Mouse (Mus musculus) forelimb bud, embryonic 11.5 days (tissue): Measurements from ENCODE around the gene Btbd18.

ENCODE experiments used
- DNase-seq: peaks from one replicate; pipeline ENCODE4 v3.0.0-alpha.2; 2012; ENCODE audit warnings: low read depth, low spot score

The Btbd18 gene

GRCm38 (mm10) chr2:84703497-84703896, 44.6 kb downstream of the Btbd18 start:
- DNase-seq, result no peak

DNA sequence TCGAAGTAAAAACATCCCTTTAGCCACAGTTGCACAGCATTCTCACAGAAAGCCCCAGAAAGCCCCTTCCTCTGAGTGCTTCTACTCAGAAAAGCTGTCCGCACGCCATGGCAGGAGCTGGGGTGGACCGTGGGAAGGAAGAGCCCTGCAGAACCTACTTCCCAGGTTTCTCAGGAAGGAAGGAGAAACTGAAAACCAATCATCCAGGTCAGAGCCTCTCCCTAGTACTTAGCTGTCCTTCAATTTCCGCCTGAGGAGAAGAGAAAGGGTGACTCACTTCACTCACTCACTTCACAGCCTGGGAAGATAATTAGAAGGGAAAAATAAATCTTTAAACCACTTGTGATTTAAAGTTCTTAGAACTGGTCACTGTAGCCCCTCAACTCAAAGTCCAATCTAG, 45.5 kb downstream of the Btbd18 start:
- no peak for DNase-seq

DNA sequence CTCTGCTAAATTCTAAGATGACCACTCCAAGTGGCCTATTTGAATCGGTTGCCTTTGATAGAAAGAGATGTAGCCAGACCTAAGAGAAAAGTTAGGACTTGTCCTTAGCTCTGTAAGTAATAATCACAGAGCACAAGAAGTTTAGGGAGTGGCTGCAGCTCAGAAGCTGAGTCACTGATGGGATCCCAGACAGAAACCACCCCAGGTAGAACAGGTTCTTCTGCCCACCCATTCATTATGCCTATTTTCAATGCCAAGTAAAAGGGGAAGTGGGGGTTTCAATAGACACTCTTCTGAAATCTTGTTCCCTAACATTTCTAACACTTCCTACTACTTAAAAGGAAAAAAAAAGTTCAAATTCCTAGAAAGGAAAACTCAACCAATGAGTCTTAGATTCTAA, 46.4 kb downstream of the Btbd18 start:
- no peak for DNase-seq

GRCm38 (mm10) chr2:84707523-84707922, 48.6 kb downstream of the Btbd18 start:
- DNase-seq, result no peak

- no peak for DNase-seq
These were observed 53.0 kb downstream of the Btbd18 start for GRCm38 (mm10) chr2:84711898-84712297.

DNA sequence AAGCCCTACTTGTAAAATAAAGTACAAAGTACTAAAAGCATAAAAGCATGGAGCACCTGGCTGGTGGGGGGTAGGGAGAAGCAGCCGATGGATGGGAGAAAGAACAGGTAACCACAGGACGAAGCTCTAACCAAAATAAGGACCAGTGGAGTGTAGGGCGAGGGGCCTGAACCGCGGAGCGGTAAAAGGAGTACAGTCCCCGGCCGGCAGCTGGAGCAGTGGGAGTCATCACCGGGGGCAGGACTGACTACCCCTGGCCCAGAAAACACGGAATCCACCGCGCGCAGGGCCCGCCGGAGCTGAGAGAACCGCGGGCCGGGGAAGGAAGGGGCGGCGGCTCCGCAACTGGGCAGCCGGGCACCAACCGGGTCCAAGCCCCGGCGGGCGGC, 55.5 kb downstream of the Btbd18 start:
- DNase-seq, result peak; percentile 8

DNA sequence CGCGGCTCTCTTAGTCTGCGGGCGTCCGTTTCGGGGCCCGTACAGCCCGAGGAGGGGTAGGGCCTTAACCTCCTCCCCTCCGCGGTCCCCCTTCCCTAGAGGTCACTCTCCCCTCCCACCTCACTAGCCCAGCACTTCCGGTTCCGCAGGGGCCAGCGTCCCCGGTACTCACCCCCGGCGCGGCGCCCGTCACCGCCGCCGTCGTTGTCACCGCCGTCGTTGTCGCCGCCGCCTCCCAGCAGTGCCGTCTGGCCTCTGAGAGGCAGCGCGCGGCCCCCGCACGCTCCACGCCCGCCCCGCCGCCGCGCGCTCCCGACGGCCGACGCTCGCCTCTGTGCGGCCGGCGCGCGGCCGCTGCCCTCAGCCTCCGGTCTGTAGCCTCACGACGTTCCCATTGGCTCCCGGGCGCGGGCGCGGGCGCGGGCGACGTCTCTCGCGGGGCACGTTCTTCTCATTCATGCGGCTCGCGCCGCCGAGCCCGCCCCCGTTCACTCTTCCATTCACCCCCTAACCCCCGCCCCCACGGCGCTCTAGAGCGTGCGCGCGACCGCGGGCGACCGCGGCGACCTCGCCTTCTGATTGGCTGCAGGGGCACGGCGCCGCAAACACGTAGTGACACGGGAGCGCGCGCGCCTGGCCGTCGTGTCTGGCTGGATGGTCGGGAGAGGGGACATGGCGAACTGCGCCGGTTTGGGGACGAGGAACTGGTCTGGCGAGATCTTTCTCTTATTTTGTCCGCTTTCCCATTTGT, 56.1 kb downstream of the Btbd18 start, which contains the start of gene Zdhhc5:
Zdhhc5 (minus strand) TSS at position 370 of the 751 bp plus-strand sequence.
- peak; percentile 98 for DNase-seq

DNA sequence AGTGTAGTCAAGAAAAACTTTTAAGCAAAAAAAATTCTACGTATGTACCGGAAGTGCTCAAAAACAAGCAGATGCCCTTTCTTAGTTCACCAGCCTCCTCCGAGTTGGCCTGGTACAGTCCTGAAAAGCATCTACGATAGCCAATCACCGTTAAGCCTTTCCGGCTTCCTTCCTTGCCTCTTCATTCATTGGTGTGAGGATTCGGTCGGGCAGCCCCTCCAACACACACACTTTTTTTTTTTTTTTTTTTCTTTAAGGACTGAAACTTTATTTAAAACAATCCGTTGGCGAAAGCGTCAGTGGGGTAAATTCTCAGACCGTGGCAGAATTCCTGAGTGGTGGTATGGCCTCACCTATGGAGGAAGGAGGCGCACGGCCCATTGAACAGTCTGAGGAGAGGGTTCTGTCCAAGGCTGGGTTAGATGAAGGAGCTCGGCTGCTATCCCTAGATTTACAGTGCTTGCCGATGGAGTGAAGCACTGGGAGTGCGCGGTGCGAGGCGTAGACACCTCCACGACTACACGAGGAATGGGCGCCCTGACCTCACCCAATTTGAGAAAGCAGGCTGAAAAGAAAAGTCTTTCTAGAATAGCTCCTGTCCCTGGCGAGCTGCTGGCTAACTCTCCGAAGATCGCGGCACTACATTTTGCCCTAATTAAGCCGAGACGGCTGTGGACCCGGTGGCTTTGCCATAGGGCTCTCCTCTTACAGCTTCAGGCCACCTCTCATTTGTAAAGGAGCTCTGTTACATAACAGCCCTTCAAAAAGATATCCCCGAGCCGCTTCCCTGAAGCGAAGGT, 56.9 kb downstream of the Btbd18 start:
- peak; percentile 97 for DNase-seq

GRCm38 (mm10) chr2:84716423-84717355, 57.8 kb downstream of the Btbd18 start:
- DNase-seq, result no peak

DNA sequence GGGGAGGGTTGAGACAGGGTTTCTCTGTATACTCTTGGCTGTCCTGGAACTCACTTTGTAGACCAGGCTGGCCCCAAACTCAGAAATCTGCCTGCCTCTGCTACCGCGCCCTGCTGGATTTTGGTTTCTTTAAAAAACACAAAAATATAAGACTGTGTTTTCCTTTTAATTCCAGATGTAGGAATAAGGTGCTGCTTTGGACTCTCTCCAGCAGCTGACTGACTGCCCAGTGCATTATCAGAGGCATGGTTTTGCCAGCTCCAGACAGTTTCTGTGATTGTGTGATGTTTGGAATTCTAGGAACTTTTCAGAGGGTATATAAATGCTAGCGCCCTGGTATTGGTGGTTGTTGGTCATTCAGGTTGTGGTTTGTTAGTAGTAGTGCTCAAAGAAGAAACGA, 58.5 kb downstream of the Btbd18 start:
- no peak for DNase-seq
